Comparison of ENCODE assay signal across 8 mouse cellular contexts in genomic region chr2:73965595-73965994, GRCm38 (mm10). TPM values are rescaled to one million over a fixed set of nuclear protein-coding genes. Genes with fewer than 3 reads are reported as not detected.
DNase-seq lines count a peak whose midpoint lies in the region; TF ChIP-seq lines count a peak whose summit lies in the region.

No protein-coding gene starts in this region.

- no peaks in the 10 kb centered on the region for H3K4me1 ChIP-seq in lung, adult 2 months (ENCODE audit: control insufficient read depth, insufficient read depth, low read length)

- WGBS in lung, adult 2 months = 5% methylated on average over 4 of the region's 4 CpGs

- peak; percentile 20 for DNase-seq in adrenal gland, adult 2 months
- no peak for DNase-seq in adrenal gland, postnatal 4 days (ENCODE audit: low spot score in 2 of 2)
- peak; percentile 27 to 64 for DNase-seq in layer of hippocampus, adult 2 months (ENCODE audit: low spot score in 2 of 2)
- no peak for DNase-seq in layer of hippocampus, adult 9-11 months
- peak; percentile 70 for DNase-seq in NIH3T3 (ENCODE audit: low read depth)
- DNase-seq in embryo, embryonic 10.5 days (ENCODE audit: low spot score) = peak; percentile 80
- peak; percentile 10 for DNase-seq in lung, adult 2 months
- no peak for DNase-seq in T-cell, adult 2 months (ENCODE audit: low spot score)

- TF ChIP-seq POLR2A in lung, adult 2 months (IDR thresholded peaks at IDR 0.05; ENCODE audit: borderline replicate concordance, extremely low read depth, low read depth, low read length) = no peak

- peak; percentile 89 for TF ChIP-seq CTCF in layer of hippocampus, adult 2 months (conservative IDR thresholded peaks at IDR 0.05)
- peak; percentile 26; the same call in 1 of the 2 replicates for TF ChIP-seq CTCF in lung, adult 2 months (IDR thresholded peaks at IDR 0.05; ENCODE audit: insufficient read depth, low read length)

- H3K4me3 ChIP-seq in layer of hippocampus, adult 2 months = no peak overlapping the region
- no peak overlapping the region for H3K4me3 ChIP-seq in lung, adult 2 months (replicated peaks; ENCODE audit: extremely low read depth, low read depth, low read length)

- H3K27ac ChIP-seq in layer of hippocampus, adult 2 months = no peak overlapping the region

RNA-seq across cellular contexts. Expression of gene Atp5g3, which starts 54.5 kb away (rescaled TPM):
- total RNA-seq in adrenal gland, adult 2 months (2021) = 100 to 1,000 TPM; 595 to 604 TPM
- 410 and 524 TPM in 2 replicates for polyA plus RNA-seq in adrenal gland, adult 2 months (2012; rRNA removed)
- 100 to 1,000 TPM; 849 to 850 TPM for total RNA-seq in adrenal gland, postnatal 4 days (2021)
- total RNA-seq in layer of hippocampus, adult 2 months (2021) = 100 to 1,000 TPM; 485 to 508 TPM
- 227 and 232 TPM in 2 replicates for polyA plus RNA-seq in lung, adult 2 months (2012; rRNA removed)

Comparison
In these comparisons a context has a peak if more than half of its experiments do, and no peak if none do; other contexts are left out.
1. DNase-seq: peak in adrenal gland, adult 2 months (single experiment), layer of hippocampus, adult 2 months (2 of 2), NIH3T3 (single experiment), embryo, embryonic 10.5 days (single experiment) and lung, adult 2 months (single experiment); none in adrenal gland, postnatal 4 days (0 of 2), layer of hippocampus, adult 9-11 months (single experiment) and T-cell, adult 2 months (single experiment).